Mouse (Mus musculus) c-Kit-negative CD71-positive TER-119-positive erythroid progenitor cells, embryonic 14.5 days (primary cell): ENCODE measurements around the gene Dlx5.

Experiments used
- DNase-seq: peaks from one replicate; pipeline ENCODE4 v3.0.0-alpha.2; 2013; ENCODE audit warnings: low read depth, low spot score

The Dlx5 gene

DNA sequence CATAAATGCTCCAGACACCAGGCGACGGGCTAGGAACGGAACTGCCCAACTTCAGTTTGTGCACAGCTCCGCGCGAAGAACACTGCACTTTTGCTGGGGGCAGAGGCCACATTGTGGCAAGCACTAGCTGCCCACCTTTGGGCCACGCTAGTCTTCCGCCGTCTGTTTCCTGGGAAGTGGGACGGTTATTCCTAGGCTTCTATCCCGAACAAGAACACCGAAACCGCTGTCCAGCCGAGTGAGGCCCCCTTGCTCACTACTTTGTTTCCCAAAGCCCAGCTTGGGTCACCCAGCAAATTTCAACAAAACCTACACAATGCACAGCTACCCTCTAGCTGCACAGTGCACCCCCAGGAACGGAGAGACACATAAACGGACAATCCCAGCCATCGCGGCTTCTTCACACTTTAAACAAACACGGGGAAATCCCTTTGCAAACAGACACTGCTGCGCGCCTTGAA is 21.9 kb downstream of the Dlx5 start:
- no peak for DNase-seq

DNA sequence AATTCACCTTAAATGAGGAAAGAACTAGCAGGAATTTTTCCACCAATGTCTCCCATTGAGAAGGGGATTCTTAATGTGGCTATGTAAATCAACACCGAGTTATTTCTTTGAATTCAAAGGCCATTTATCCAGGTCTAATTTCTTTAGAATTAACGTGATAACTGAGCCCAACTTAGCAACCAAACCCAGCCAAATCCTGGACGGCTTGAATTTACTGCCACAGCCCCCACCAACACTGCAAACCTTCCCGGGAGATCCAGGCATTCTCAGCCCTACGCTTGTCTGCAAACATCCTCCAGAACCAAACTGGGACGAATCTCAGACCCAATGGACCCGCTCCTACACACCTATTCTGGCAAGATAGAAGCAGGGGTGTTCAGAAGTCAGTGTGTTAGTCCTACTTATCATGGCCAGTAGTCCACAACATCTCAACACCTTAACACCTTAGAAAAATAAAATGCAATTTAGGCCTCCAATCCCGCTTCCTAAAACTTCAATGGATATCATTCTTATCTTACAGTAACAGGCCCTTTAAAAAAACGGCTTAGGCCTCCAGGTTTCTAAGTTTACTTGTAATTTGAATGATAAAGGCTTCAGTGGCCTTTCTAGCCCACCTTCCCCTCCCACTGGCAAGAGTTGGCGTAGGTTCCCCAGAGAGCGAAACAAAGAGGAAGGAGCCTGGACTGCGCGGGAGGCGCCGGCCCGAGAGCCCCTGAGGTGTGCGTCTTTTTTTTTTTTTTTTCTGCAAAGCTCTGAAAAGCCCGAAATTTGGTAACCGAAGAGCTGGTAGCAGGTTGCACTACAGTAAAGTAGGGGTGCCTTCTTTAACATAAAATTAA is 22.6 kb downstream of the Dlx5 start:
- no peak for DNase-seq

DNA sequence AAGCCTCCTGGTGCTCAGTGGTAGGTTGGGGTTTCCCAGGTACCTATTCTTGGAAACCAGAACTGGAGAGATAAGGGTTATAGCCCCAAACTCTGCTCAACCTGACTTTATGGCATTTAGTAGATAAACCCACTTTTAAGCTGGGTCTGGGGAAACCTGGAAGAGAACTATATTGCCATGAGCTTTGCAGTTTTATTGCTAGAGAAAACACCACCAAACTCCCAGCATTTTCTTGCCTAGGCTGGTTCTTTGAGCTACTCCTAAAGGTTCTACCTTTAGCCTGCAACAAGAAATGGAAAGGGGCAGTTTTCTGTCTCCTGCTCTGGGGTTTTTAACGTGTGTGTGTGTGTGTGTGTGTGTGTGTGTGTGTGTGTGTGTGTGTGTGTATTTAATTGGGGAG is 23.3 kb downstream of the Dlx5 start:
- no peak for DNase-seq

DNA sequence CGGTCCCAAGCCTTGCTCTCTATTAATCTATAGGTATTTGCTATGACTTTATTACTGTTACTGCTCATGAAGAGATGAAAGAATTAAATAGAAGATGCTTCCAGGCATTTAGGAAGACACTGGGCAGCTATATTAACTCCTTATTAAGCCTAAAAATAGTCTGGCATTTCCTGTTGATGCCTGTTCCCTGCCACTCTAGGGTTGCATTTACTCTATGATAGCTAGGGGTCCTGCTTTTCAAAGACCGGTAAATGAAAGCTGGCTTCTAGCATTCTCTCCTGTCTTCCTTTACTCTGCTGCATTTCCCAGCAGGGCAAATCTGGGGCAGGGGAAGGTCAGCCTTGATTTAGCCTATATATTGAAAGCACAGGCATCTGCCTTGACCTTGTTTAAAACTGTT is 24.1 kb downstream of the Dlx5 start:
- no peak for DNase-seq

DNA sequence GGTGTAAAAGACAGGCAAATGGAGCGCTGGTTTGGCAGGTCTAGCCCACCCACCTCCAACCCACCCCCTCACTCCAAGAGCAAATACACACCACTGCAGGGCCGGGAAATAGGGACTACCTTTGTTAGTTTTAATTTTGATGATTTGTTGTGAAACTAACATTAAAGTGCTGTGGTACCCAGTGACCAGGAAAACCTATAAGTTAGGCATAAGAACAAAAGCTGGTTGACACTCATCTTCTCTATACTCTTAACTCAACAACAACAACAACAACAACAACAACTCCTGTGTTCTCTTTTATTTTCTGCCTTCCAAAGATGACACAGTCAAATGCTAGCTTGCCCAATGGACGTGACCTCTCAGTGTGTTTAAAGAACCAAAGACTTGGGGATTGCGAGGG is 25.0 kb downstream of the Dlx5 start:
- no peak for DNase-seq

DNA sequence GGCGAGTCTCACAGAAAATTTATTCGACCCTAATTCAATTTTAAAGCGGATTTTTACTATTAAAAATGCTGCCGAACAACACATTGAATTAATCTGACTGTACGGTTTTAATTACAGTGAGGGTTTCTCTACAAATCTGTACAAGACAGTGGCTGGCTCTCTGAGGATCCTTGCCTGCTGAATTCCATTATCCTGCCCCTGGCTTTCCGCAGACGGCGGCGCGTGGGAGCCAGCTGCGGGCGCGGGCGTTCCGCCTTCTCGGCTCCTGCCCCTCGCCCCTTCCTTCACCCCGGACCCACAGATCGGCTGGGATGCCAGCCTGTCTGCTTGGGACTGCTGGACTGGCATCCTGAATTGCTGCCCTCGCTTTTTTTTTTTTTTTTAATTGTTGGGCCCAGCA is 25.6 kb downstream of the Dlx5 start:
- DNase-seq: no peak

DNA sequence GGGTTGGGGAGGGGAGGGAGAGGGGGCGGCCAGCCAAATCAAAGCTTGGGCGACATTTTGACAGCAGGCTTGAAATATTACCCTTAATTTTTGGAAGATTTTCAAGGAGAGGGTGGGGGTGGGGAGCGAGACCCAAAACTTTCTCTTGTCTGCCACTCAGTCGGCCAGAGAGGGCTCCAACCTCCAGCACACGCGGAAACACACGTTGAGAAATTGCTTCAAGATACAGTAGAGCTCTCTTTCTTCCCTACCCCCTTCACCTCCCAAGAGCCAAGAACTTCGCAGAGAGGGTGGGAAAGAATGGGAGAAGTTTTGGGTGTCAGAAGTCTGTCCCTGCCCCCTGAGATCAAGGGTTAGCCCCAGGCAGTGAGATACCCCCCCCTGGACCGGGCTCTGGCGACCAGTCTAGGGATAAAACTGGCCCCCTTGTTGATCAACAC is 26.1 kb downstream of the Dlx5 start:
- DNase-seq: no peak

DNA sequence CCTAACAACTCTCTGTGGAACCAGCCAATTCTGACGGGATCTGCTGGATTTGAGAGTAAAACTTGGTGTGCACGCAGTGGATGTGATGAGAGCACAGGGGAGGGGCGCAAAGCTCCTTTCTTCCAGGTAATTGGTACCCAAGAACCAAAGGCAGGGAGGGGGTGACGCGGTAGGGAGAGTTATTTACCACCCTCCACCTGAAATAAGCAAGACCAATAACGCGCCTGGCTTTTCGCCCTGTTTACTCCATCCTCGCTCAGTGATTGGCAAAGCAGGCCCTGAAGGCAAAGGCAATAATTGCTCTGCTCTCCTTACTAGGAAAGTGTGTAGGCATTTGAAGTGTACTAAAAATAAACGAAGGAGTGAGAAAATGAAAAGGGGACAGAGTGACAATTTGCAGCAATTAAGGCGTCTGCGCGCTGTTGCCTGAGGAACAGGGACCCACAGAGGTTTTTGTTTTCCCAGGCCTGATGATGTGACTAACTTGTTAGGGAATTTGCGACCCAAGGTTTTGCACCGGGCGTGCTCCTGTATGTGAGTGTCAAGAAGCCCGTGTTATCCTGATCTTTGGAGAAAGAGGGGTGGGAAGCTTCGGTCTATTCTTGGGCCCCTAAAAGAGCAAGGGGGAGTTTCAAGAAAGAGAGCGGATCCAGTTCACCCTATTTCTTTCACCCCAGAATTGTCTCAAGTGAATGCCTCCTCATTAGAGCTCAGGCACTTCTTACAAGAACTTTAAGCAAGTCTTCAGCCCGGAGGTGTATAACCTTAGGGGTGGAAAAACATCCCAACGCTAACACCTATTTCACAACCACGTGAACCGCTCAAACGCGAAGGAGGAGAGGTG is 26.8 kb downstream of the Dlx5 start:
- DNase-seq: no peak

DNA sequence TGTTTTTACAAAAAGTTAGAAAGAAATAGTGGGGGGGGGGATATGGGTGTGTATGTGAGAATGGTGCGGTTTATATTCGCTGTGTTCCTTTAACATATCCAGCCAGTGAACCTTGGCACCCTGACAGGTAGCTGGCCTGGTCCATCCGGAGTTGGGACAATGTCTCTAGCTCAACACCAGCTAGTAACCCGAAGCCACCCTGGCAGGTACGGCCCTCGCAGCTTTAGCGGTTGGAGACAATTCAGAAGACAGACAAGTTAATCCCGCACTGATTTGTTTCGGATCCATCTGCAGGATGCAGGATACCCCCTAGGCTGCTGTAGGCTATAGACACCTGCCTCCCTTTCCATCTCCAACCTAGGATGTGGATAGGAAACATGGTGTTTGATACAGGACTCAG is 27.7 kb downstream of the Dlx5 start:
- no peak for DNase-seq

DNA sequence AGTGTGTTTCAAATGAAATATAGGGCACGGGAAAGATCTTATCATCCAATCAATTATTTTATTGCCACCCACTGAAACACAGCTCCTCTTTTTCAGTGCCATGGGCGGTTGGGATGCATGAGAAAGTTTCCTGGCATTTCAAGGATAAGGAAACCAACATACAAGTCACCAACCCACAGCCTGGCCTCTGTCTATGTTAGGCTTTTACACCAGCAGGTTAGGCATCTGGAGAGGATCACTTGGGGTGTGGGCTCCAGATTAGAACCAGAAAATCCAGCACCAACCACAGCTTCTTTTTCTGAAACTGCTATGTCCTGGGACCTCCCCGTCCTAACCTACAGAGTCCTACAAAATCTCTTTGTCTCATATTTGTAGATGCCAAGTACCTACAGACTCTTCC is 28.9 kb downstream of the Dlx5 start:
- DNase-seq: no peak

DNA sequence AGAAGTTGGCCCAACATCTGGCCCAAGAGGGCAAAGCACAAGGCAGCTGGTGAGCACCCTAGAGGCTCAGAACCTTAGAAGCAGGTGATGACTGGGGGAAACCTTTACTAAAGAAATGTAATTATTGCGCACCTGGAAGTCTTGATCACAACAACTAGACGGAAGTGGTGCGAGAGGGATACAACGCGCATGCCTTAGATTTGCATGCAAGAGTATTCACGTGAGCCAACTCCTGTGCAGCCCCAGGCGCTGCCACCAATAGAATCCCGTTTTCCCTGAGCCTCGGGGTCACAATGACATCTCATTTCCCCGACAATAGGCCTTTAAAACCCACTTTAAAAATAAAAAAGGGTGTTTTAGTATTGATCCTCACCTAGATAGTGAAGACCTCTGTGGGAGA is 30.7 kb downstream of the Dlx5 start:
- DNase-seq: no peak

DNA sequence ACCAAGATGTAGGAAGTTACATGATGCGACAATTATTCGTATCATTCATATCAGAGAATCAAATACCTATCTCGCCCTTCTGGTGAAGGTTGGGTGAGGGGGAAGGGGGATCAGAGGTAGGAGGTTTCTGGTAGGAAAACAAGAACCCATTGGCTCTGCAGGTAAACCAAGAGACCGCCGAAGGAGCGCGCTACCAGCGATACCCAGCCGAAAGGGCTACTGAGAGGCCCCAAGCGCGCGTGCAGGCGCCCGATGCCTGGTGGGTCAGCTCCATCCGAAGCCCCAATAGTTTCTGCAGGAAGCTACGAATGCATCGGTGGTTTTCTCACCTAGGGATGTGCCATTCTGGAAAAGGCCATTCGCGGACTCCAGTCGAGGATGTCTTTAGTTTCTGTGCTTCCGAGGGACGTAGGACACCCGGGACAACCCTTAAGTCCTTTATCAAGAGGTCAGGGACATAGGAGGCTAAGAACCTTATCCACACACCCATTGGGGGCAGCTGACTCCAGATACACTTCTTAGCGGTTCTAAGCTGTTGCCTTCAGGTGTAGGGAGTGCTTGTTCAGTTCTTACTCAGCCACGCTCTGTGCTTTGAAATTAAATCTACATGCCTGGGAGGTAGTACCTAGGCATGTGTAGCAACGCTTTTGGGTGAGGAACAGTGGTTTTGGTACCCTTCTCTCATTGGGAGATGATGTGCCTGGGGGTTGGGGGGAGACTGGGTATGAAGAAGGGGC is 31.4 kb downstream of the Dlx5 start:
- DNase-seq: no peak

DNA sequence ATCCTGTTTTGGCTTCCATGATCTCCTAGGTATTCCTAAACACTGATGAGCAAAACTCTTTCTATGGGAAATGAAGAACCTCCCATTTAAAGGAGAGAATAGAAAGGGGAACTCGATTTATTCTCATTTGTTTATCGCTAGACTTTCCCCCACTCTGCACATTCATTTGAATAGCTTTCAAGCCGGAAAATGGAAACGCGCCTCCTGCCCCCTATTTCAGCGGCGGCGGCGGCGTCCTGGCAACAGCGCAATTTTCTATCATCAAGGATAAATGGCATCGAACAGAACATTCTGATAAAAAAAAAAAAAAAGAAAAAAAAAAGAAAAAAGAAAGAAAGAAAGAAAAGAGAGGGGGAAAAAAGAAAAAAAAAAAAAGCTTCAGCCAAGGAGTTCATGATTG is 32.1 kb downstream of the Dlx5 start:
- DNase-seq: no peak

DNA sequence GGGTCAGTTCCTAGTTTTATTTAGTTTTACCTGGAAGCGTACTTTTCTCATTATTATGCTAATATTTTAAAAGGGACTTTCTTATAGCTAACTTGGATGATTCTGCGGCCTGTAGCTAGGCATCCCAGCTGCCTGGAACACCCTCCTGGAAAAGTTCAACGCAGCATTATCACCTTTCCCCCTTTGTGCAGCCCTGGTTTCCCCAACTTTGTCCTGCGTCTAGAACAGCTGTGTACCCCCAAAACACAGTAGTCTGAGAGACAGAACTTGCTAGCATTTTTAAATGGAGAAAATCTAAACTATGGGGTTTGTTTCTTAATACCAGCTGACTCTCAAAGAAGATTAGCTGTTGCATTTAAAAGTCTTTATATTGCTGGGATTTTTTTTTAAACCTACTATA is 33.3 kb downstream of the Dlx5 start:
- no peak for DNase-seq

DNA sequence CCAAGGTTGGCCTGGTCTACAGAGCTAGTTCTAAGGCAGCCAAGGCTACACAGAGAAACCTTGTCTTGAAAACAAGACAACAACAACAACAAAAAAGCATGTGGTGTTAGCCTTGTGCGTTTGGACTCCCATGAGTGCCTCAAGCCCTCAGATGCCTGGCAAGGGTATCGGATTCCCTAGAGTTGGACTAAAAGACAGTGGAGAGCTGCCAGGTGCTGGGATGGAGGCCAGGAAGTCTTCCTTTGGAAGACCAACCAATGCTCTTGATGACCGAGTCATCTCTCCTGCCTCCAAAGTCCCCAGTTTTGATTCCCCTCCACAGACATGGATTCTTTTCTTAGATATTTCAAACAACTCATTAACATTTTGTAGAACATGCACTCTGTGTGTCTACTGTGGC is 48.6 kb downstream of the Dlx5 start:
- DNase-seq: no peak

DNA sequence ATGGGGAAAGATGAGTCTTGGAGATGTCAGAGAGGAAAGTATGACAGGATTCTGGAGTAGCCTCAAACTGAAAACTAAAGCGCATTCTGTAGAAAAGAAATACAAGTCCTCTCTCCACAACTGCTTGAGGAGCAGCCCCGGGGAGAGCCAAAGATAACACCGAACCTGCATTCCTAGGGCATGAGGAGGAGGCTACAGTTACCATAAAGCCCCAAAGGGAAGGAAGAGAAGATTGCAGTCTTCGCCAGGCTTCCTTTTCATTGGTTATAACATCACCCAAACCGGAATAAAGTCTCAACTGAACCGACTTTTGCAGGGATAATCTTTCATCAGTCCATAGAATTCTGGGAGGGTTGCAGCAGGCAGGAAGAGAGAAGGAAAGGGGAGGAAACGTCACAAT is 51.4 kb downstream of the Dlx5 start:
- DNase-seq: no peak
